Mouse (Mus musculus): ENCODE results near the gene Ptges. TPM values are rescaled to one million over a fixed set of nuclear protein-coding genes. Genes with fewer than 3 reads are reported as not detected.

Gene Ptges
- polyA plus RNA-seq, 1 experiment from 2014 or later, result 29.2 TPM

- 33% methylated on average over 10 of the region's 10 CpGs for WGBS
- no peak overlapping the region for H3K4me3 ChIP-seq (ENCODE audit: low read depth, low read length)
- no peak overlapping the region for H3K4me2 ChIP-seq (replicated peaks; ENCODE audit: low read depth)
- H3K27ac ChIP-seq (replicated peaks), result no peak overlapping the region
- H3K4me1 ChIP-seq (replicated peaks; ENCODE audit: control insufficient read depth, insufficient read depth), result no peaks in the 10 kb centered on the region
- H3K27me3 ChIP-seq (ENCODE audit: control insufficient read depth, insufficient read depth, low read length), result no peaks in the 10 kb centered on the region
- H3K36me3 ChIP-seq (ENCODE audit: control insufficient read depth, insufficient read depth, low read length), result no peaks in the 10 kb centered on the region
- H3K9me3 ChIP-seq (ENCODE audit: control insufficient read depth, low read length), result no peaks in the 10 kb centered on the region
- H3K9ac ChIP-seq (ENCODE audit: low read length), result no peak overlapping the region
- TF ChIP-seq EP300 (optimal IDR thresholded peaks at IDR 0.05) (no peak), CTCF (IDR thresholded peaks at IDR 0.05; ENCODE audit: low read depth) (no peak)
- no peak for DNase-seq (ENCODE audit: low spot score)
- ATAC-seq (ENCODE audit: low FRiP score, low TSS enrichment), result no peak
Measured at GRCm38 (mm10) chr2:30842615-30843014, 87.0 kb downstream of the Ptges start.

Other genes with a start within 250 kb of the Ptges start
- gene 1700001O22Rik, start 126.2 kb downstream of the Ptges start, polyA plus RNA-seq (2015; fragmentation: Nextera tagmentation; extraction: Ambion mirVana), result 2.0 and 2.5 TPM in 2 replicates
- gene Ntmt1, start 122.0 kb downstream of the Ptges start, polyA plus RNA-seq (2015; fragmentation: Nextera tagmentation; extraction: Ambion mirVana), result 52.4 and 53.3 TPM in 2 replicates
- gene Asb6, start 99.5 kb downstream of the Ptges start, polyA plus RNA-seq (2015; fragmentation: Nextera tagmentation; extraction: Ambion mirVana), result 17.2 and 19.6 TPM in 2 replicates
- gene Prrx2, start 94.9 kb downstream of the Ptges start, polyA plus RNA-seq (2015; fragmentation: Nextera tagmentation; extraction: Ambion mirVana), result 1.8 and 2.0 TPM in 2 replicates
- gene Tor1b, start 23.1 kb upstream of the Ptges start, polyA plus RNA-seq (2015; fragmentation: Nextera tagmentation; extraction: Ambion mirVana), result 20.1 and 21.8 TPM in 2 replicates
- 49.1 and 51.2 TPM in 2 replicates for gene Tor1a, start 38.1 kb upstream of the Ptges start, polyA plus RNA-seq (2015; fragmentation: Nextera tagmentation; extraction: Ambion mirVana)
- gene BC005624, start 52.3 kb upstream of the Ptges start, polyA plus RNA-seq (2015; fragmentation: Nextera tagmentation; extraction: Ambion mirVana), result 29.5 TPM in 2 replicates
- 8.9 and 9.0 TPM in 2 replicates for gene Usp20, start 52.4 kb upstream of the Ptges start, polyA plus RNA-seq (2015; fragmentation: Nextera tagmentation; extraction: Ambion mirVana)
- 15.7 and 16.3 TPM in 2 replicates for gene Fnbp1, start 212.1 kb upstream of the Ptges start, polyA plus RNA-seq (2015; fragmentation: Nextera tagmentation; extraction: Ambion mirVana)
- gene Gpr107, start 222.5 kb upstream of the Ptges start, polyA plus RNA-seq (2015; fragmentation: Nextera tagmentation; extraction: Ambion mirVana), result 23.7 and 25.4 TPM in 2 replicates

Measured in stomach, postnatal 0 days (tissue).